Mouse (Mus musculus): ENCODE results near the gene Pcbp2. TPM values are rescaled to one million over a fixed set of nuclear protein-coding genes. Genes with fewer than 3 reads are reported as not detected.

The Pcbp2 gene
- polyA plus RNA-seq, 1 experiment from 2014 or later, result 120 TPM

DNA sequence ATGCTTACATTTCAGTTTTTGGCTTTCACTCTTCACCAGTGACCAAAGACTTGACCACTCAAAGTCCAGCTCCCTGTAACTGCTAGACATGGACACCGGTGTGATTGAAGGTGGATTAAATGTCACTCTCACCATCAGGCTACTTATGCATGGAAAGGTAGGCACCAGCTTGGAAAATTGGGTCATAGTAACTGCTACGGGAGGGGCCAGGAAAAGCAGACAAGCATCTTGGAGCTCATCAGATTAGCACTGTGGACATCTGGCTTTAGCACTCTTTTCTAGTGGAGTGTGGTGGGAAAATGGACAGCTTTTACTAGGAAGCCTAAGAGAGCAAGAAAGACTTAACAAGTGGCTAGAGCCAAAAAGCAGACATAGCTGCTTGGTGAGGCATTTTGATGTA is 2.9 kb downstream of the Pcbp2 start:
- Histone ChIP-seq H3K27ac (ENCODE audit: low read depth, low read length) (no peak overlapping the region), H3K27me3 (replicated peaks; ENCODE audit: control insufficient read depth, insufficient read depth, low read length) (no peaks in the 10 kb centered on the region), H3K36me3 (ENCODE audit: control insufficient read depth, insufficient read depth, low read length) (peaks cover 24% of the 10 kb centered on the region), H3K9ac (ENCODE audit: low read depth, low read length) (no peak overlapping the region), H3K4me3 (ENCODE audit: low read length) (no peak overlapping the region), H3K4me2 (ENCODE audit: low read length) (no peak overlapping the region), H3K4me1 (ENCODE audit: control insufficient read depth, insufficient read depth, low read depth, low read length) (peaks cover 13% of the 10 kb centered on the region), H3K9me3 (ENCODE audit: control insufficient read depth, low read length) (no peaks in the 10 kb centered on the region)
- 70% methylated on average over 2 of the region's 2 CpGs for WGBS
- ATAC-seq, result no peak

DNA sequence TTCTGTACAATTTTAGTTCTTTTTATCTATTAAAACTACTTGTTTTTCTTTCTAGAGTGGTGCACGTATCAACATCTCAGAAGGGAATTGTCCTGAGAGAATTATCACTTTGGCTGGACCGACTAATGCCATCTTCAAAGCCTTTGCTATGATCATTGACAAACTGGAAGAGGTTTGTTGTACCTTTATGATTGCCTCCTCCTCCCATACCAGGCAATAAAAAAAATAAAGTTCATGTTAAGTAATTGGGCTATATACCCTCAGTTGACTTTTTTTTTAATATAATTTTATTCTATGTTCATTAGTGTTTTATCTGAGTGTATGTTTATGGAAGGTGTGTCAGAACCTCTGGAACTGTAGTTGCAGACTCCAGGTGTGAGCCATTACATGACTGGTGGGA is 4.2 kb downstream of the Pcbp2 start:
- H3K9ac ChIP-seq (ENCODE audit: low read depth, low read length), result no peak overlapping the region
- no peaks in the 10 kb centered on the region for H3K27me3 ChIP-seq (replicated peaks; ENCODE audit: control insufficient read depth, insufficient read depth, low read length)
- peaks cover 13% of the 10 kb centered on the region for H3K4me1 ChIP-seq (ENCODE audit: control insufficient read depth, insufficient read depth, low read depth, low read length)
- no peak overlapping the region for H3K27ac ChIP-seq (ENCODE audit: low read depth, low read length)
- H3K36me3 ChIP-seq (ENCODE audit: control insufficient read depth, insufficient read depth, low read length), result peaks cover 30% of the 10 kb centered on the region
- H3K4me3 ChIP-seq (ENCODE audit: low read length), result no peak overlapping the region
- ATAC-seq, result no peak
- WGBS, result 95% methylated on average over 2 of the region's 2 CpGs
- no peak overlapping the region for H3K4me2 ChIP-seq (ENCODE audit: low read length)
- H3K9me3 ChIP-seq (ENCODE audit: control insufficient read depth, low read length), result no peaks in the 10 kb centered on the region

DNA sequence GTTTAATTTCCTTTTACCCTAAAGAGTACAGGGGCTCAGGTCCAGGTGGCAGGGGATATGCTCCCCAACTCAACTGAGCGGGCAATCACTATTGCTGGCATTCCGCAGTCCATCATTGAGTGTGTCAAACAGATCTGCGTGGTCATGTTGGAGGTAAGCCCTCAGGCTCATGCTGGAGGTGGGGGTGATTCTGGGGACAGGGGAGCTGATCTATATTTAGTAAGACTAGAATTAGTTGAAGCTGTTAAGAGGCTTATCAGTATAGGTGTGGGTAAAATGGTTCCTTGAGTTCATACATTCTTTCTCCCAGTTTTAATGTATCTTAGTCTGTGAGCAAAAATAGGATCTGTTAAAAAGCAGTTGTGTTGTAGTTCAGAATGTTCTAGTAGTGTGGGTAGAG is 12.8 kb downstream of the Pcbp2 start:
- no peak overlapping the region for H3K4me2 ChIP-seq (ENCODE audit: low read length)
- peaks cover 43% of the 10 kb centered on the region for H3K36me3 ChIP-seq (ENCODE audit: control insufficient read depth, insufficient read depth, low read length)
- H3K4me1 ChIP-seq (ENCODE audit: control insufficient read depth, insufficient read depth, low read depth, low read length), result no peaks in the 10 kb centered on the region
- no peaks in the 10 kb centered on the region for H3K27me3 ChIP-seq (replicated peaks; ENCODE audit: control insufficient read depth, insufficient read depth, low read length)
- no peak overlapping the region for H3K27ac ChIP-seq (ENCODE audit: low read depth, low read length)
- H3K9me3 ChIP-seq (ENCODE audit: control insufficient read depth, low read length), result no peaks in the 10 kb centered on the region
- 92% methylated on average over 3 of the region's 3 CpGs for WGBS
- ATAC-seq, result no peak
- H3K4me3 ChIP-seq (ENCODE audit: low read length), result no peak overlapping the region
- no peak overlapping the region for H3K9ac ChIP-seq (ENCODE audit: low read depth, low read length)

DNA sequence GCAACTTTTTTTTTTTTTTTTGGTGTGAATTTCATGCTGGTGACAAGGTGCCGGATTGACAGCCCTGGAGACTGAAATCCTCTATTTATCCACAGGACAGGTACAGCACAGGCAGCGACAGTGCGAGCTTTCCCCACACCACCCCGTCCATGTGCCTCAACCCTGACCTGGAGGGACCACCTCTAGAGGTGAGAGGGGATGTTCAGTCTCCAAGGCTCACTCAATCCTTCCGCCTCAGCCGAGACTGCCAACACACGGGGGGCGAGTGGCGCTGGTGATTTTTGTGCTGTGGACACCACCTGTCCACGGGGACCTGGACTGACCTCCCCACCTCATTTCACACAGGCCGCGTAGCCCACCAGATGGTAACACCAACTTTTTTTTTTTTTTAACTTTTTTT is 15.5 kb downstream of the Pcbp2 start:
- Histone ChIP-seq H3K4me3 (ENCODE audit: low read length) (no peak overlapping the region), H3K36me3 (ENCODE audit: control insufficient read depth, insufficient read depth, low read length) (peaks cover 57% of the 10 kb centered on the region), H3K4me2 (ENCODE audit: low read length) (no peak overlapping the region), H3K27ac (ENCODE audit: low read depth, low read length) (no peak overlapping the region), H3K9ac (ENCODE audit: low read depth, low read length) (no peak overlapping the region), H3K27me3 (replicated peaks; ENCODE audit: control insufficient read depth, insufficient read depth, low read length) (no peaks in the 10 kb centered on the region), H3K9me3 (ENCODE audit: control insufficient read depth, low read length) (no peaks in the 10 kb centered on the region), H3K4me1 (ENCODE audit: control insufficient read depth, insufficient read depth, low read depth, low read length) (no peaks in the 10 kb centered on the region)
- ATAC-seq, result no peak
- whole genome bisulfite sequencing, result 90% methylated on average over 12 of the region's 12 CpGs

DNA sequence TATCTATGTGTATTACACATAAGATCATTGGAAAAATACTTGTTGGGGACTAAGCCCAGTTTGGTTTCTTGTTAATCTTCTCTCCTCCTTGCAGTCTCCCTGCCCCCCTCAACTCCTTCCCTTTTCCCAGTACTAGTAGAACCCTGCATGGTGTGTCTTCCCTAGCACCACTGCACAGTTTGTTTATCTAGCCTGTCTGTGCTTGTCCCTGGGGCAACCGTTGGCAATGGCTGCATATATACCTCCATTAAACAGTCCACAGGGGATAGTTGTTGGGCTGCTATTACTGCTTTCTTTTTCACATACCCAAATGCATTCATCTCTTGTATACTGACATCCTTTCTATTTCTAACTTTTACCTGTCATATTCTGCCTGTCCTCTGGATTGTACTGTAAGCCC is 17.3 kb downstream of the Pcbp2 start:
- no peak overlapping the region for H3K9ac ChIP-seq (ENCODE audit: low read depth, low read length)
- 64% methylated on average over 1 of the region's 1 CpGs for WGBS
- H3K27ac ChIP-seq (ENCODE audit: low read depth, low read length), result no peak overlapping the region
- no peaks in the 10 kb centered on the region for H3K4me1 ChIP-seq (ENCODE audit: control insufficient read depth, insufficient read depth, low read depth, low read length)
- H3K4me2 ChIP-seq (ENCODE audit: low read length), result no peak overlapping the region
- ATAC-seq, result no peak
- no peak overlapping the region for H3K4me3 ChIP-seq (ENCODE audit: low read length)
- no peaks in the 10 kb centered on the region for H3K9me3 ChIP-seq (ENCODE audit: control insufficient read depth, low read length)
- H3K27me3 ChIP-seq (replicated peaks; ENCODE audit: control insufficient read depth, insufficient read depth, low read length), result no peaks in the 10 kb centered on the region
- peaks cover 59% of the 10 kb centered on the region for H3K36me3 ChIP-seq (ENCODE audit: control insufficient read depth, insufficient read depth, low read length)

DNA sequence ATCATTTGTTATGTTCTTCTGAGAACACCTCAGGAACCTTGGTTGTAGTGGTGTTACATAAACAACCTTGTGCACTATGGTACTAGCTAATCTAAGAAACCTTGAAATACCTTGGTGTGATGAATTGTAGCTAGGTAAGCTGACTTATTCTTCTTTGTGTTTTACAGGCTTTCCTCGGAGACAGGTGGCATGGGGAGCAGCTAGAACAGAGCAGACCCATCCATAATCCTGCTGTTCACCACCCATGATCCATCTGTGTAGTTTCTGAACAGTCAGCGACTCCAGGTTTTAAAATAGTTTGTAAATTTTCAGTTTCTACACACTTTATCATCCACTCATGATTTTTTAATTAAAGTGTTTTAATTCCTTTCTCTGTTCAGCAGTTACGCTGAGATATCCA is 28.0 kb downstream of the Pcbp2 start:
- no peak overlapping the region for H3K4me2 ChIP-seq (ENCODE audit: low read length)
- 90% methylated on average over 3 of the region's 3 CpGs for WGBS

DNA sequence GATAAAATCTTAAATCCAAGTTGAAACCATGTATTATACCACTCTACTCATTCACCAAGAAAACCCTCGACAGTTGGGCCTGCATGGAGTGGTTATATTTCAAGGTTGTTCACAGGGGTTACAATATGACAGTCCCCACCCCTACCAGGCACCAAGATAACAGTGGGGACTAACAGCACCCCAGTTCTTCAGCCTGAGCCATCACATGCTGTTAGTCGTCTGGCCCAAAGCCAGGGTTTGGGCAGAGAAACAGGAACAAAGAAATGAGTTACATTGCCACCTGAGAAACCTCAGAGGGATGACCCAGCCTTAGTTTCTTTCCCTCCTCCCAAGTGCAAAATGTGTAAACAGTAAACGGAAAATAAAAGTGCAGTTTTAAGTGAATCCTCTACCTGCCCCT is 29.0 kb downstream of the Pcbp2 start:
- no peak for ATAC-seq
- no peak overlapping the region for H3K27ac ChIP-seq (ENCODE audit: low read depth, low read length)
- no peak overlapping the region for H3K4me3 ChIP-seq (ENCODE audit: low read length)
- 77% methylated on average over 3 of the region's 3 CpGs for WGBS
- no peak overlapping the region for H3K9ac ChIP-seq (ENCODE audit: low read depth, low read length)
- no peaks in the 10 kb centered on the region for H3K4me1 ChIP-seq (ENCODE audit: control insufficient read depth, insufficient read depth, low read depth, low read length)
- H3K36me3 ChIP-seq (ENCODE audit: control insufficient read depth, insufficient read depth, low read length), result peaks cover 57% of the 10 kb centered on the region
- no peaks in the 10 kb centered on the region for H3K27me3 ChIP-seq (replicated peaks; ENCODE audit: control insufficient read depth, insufficient read depth, low read length)
- no peak overlapping the region for H3K4me2 ChIP-seq (ENCODE audit: low read length)
- H3K9me3 ChIP-seq (ENCODE audit: control insufficient read depth, low read length), result no peaks in the 10 kb centered on the region

More for the DNA sequence above, 28.0 kb downstream of the Pcbp2 start:
- no peak for ATAC-seq
- Histone ChIP-seq H3K9ac (ENCODE audit: low read depth, low read length) (no peak overlapping the region), H3K27me3 (replicated peaks; ENCODE audit: control insufficient read depth, insufficient read depth, low read length) (no peaks in the 10 kb centered on the region), H3K9me3 (ENCODE audit: control insufficient read depth, low read length) (no peaks in the 10 kb centered on the region), H3K27ac (ENCODE audit: low read depth, low read length) (no peak overlapping the region), H3K4me3 (ENCODE audit: low read length) (no peak overlapping the region), H3K36me3 (ENCODE audit: control insufficient read depth, insufficient read depth, low read length) (peaks cover 47% of the 10 kb centered on the region), H3K4me1 (ENCODE audit: control insufficient read depth, insufficient read depth, low read depth, low read length) (no peaks in the 10 kb centered on the region)

DNA sequence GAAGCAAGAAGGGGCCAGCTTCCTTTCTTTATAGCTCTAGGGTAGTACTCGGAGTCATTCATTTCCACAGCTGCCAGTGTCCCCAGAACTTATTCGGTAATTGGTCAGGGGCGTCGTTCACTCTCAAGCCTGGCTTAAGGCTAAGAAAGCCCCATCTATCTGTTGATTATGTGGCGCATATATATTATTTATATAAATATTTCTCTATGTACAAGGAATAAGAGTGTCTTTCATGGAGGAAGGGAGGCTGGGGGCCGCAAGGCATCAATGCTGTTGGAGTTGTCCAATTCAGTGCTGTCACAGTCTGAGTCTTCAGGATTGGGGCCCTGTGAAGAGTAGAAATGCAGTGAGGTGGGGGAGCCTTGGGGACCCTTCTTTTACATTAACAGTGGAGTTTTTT is 29.5 kb downstream of the Pcbp2 start:
- WGBS, result 88% methylated on average over 6 of the region's 6 CpGs

DNA sequence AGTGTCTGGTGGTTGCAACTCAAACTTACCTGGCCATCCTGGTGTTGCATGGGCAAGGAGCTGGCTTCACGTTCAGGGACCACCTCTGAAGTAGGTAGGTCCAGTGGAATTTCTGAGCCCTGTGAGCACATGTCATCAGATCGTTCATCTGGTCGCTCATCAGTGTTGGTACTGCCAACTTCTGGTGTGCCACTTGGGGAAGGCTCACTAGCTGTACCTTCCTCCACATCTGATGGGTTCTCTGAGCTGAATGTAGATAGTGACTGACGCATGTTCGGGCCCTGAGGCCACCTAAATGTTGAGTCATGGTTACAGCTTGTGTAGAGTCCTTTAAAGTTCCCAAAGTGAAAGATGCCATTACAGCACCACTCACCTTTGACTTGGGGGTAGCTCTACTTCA is 30.1 kb downstream of the Pcbp2 start:
- Histone ChIP-seq H3K9me3 (ENCODE audit: control insufficient read depth, low read length) (no peaks in the 10 kb centered on the region), H3K4me3 (ENCODE audit: low read length) (no peak overlapping the region), H3K36me3 (ENCODE audit: control insufficient read depth, insufficient read depth, low read length) (peaks cover 60% of the 10 kb centered on the region), H3K27ac (ENCODE audit: low read depth, low read length) (no peak overlapping the region), H3K27me3 (replicated peaks; ENCODE audit: control insufficient read depth, insufficient read depth, low read length) (no peaks in the 10 kb centered on the region), H3K4me2 (ENCODE audit: low read length) (no peak overlapping the region), H3K4me1 (ENCODE audit: control insufficient read depth, insufficient read depth, low read depth, low read length) (no peaks in the 10 kb centered on the region), H3K9ac (ENCODE audit: low read depth, low read length) (no peak overlapping the region)
- WGBS, result 86% methylated on average over 5 of the region's 5 CpGs
- no peak for ATAC-seq

More for the DNA sequence above, 29.5 kb downstream of the Pcbp2 start:
- Histone ChIP-seq H3K4me2 (ENCODE audit: low read length) (no peak overlapping the region), H3K9ac (ENCODE audit: low read depth, low read length) (no peak overlapping the region), H3K9me3 (ENCODE audit: control insufficient read depth, low read length) (no peaks in the 10 kb centered on the region), H3K27ac (ENCODE audit: low read depth, low read length) (no peak overlapping the region), H3K4me1 (ENCODE audit: control insufficient read depth, insufficient read depth, low read depth, low read length) (no peaks in the 10 kb centered on the region), H3K36me3 (ENCODE audit: control insufficient read depth, insufficient read depth, low read length) (peaks cover 60% of the 10 kb centered on the region), H3K4me3 (ENCODE audit: low read length) (no peak overlapping the region), H3K27me3 (replicated peaks; ENCODE audit: control insufficient read depth, insufficient read depth, low read length) (no peaks in the 10 kb centered on the region)
- no peak for ATAC-seq

Measured in hindbrain, embryonic 16.5 days (tissue).